Mouse (Mus musculus) hematopoietic stem cell, adult 5-6 weeks (primary cell): Measurements from ENCODE around the gene Nagk. TPM values are rescaled to one million over a fixed set of nuclear protein-coding genes. Genes with fewer than 3 reads are reported as not detected.
A peak's percentile ranks its signal among the peaks of the same experiment; 100 is the strongest.
"Not testable (repeated sequence)": the region's sequence is repeated elsewhere in the genome, so short reads cannot be mapped to it uniquely, and the experiment has no call there.

Source experiments
- ATAC-seq, 2 experiments: fragments of 125-278 bp in 1 of 2; replicated peaks in 1 of 2; 2 replicates each; pipeline ENCODE4 v1.8.0; 2016 to 2017; ENCODE audit warnings: inconsistent platforms in 2 of 2, mild to moderate bottlenecking in 2 of 2, moderate number of reproducible peaks in 2 of 2, low read depth in 1 of 2, moderate TSS enrichment in 1 of 2; ENCODE audit not compliant: low FRiP score in 2 of 2, poor library complexity in 2 of 2, severe bottlenecking in 2 of 2, insufficient read depth in 1 of 2, low TSS enrichment in 1 of 2
- total RNA-seq: library from RNA; stranded (forward); fragments of 172-1452, 232-1000 nt; gene quantifications from 2 replicates; pipeline ENCODE4 v1.2.3, GENCODE M21; 2017

The Nagk gene
- 9.1 and 18.4 TPM in 2 replicates for total RNA-seq

- ATAC-seq = peak; percentile 91 to 96
Observed at GRCm38 (mm10) chr6:83794760-83795296, at the start of gene Nagk. Gene Nagk, plus strand, starts transcription at chr6:83794982.

DNA sequence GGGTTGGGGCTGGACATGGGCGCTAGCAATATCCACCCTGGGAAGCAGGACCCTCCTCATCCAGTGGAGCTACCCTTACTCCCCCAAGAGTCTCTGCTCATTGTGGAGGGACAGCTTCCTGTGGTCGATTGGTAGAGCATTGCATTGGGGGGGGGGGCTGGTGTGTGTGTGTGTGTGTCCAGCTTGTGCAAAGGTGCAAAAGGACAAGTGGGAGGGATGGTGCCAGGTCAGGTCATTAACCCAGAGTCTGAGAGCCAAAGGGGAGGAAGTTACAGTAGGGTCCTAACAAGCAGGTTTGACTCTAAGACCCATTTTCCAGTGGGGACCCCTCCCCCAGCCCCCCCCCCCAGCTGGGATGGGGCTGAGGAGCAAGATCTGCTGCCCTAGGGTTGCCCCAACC, 49.3 kb upstream of the Nagk start:
- ATAC-seq = no peak

GRCm38 (mm10) chr6:83749286-83749685, 45.5 kb upstream of the Nagk start:
- no peak for ATAC-seq

DNA sequence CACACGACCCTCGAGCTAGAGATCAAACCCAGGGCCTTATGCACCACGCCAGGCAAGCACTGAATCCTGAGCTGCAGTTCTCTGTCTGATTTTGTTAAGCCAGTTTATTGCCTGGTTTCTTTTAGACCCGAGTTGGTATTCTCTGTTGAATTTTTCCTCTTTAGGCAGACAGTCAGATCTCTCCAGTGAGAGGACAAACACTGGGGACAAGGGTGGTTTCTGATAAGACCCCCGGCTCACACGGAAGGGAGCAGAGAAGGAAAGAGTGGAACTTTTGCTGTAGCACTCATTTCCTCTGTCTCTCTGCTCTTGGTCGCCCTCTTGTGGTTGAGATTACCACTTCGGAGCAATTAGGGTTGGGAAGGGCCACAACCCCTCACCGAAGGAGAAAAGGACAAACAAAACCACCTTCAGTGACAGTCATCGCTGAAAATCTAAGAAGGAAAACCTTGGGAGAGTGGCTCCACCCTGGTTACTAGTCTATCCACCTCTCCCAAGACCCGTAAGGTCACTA, 44.6 kb upstream of the Nagk start:
- ATAC-seq = peak; percentile 57 to 71; a peak in 2 of 4 replicates

DNA sequence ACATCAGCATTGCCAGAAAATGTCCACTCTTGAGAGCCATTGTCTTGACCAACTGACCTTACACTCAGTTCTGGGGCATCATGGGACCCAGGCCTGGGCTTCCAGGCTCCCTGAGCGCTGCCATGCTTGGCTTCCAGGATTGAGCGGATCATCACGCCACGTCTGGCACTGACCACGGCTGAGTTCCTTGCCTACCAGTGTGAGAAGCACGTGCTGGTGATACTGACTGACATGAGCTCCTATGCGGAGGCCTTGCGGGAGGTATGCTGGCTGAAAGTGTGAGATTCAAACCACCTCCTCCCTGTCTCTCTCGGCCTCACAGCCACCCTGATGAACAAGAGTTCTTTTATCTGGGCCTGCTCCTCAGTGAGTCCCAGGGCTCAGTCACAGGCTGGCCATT, 38.7 kb upstream of the Nagk start:
- ATAC-seq = no peak

- ATAC-seq = no peak
Observed at GRCm38 (mm10) chr6:83762344-83762743, 32.4 kb upstream of the Nagk start, which contains the start of gene Ankrd53. Gene Ankrd53, plus strand, starts transcription at chr6:83762644.

- ATAC-seq = peak; percentile 76
Observed at GRCm38 (mm10) chr6:83762880-83763431, 31.8 kb upstream of the Nagk start.

- no peak for ATAC-seq
Observed at GRCm38 (mm10) chr6:83766982-83767381, 27.8 kb upstream of the Nagk start.

DNA sequence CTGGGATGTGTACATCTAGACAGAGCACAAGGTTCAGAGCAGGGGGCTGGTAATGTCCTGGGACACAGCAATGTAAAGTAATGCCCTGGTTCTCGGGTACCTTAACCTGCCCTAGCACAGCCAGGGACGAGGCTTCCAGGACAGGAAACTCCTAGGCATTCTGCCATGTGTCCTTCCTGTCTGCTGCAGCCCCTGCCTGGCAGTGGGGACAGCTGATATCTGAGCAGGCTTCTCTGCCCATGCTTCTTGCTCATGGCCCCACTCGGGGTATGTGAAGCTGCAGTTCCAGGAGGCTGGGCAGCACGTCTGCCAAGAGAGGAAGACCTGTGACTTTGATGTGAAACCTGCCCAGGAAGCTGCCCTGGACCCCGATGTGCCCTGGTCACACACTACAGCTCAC, 26.3 kb upstream of the Nagk start:
- no peak for ATAC-seq

DNA sequence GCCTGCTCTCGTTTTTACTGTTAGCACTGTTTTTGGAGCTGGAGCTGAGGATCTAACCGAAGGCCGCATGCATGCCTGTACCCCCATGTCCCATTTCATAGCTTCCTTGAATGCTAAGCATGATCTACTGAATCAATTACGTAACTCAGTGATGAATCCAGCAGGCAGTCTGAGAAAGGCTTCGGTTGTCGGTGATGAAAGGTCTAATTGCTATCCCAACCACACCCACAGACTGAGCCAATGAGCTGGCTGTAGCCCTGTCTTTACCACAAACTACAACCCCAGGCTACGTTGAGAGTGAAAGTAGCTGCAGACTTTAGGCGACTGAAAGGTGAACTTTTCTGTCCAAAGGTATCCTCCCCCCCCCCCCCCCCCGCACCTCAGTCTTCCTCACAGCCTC, 20.7 kb upstream of the Nagk start:
- ATAC-seq = no peak

GRCm38 (mm10) chr6:83774781-83775563, 19.8 kb upstream of the Nagk start:
- 0 out of 4 replicates have a peak, but pooled peaks of 1 of the 2 experiments have one; percentile 15 for ATAC-seq

DNA sequence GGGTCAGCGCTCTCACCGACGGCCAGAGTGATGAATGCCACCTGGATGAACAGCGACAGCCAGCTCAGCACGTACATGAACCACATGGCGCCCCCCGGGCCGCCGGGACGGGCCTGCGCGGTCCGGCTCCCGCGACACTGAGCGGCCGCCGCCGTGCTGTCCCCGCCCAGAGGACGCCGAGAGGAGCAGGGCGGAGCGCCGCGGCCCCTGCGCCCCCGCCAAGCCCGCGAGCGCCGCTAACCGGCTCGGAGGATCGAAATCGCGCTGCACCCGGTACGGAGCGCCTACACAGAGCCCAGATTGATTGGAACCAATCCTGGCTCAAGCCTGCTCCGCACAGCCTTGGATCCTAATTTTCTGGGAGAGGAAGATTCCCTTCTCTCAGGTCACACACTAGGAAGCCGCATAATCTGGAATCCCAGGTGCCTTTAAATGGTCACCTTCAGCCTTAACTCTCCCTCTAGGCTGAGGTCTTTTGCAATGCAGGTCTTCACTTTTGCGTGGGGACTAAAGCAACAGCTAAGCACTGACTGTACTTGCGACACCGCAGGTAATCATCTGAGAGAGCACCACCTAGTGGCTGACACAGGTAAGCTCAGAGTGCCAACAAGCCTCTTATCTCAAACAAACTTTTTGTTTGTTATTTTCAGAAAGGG, 19.0 kb upstream of the Nagk start, which contains the start of gene Tex261:
Gene Tex261, minus strand, starts transcription at position 176 of the 656 bp plus-strand sequence.
- peak; percentile 83 to 85 for ATAC-seq

- ATAC-seq = no peak
Observed at GRCm38 (mm10) chr6:83778306-83778705, 16.5 kb upstream of the Nagk start.

DNA sequence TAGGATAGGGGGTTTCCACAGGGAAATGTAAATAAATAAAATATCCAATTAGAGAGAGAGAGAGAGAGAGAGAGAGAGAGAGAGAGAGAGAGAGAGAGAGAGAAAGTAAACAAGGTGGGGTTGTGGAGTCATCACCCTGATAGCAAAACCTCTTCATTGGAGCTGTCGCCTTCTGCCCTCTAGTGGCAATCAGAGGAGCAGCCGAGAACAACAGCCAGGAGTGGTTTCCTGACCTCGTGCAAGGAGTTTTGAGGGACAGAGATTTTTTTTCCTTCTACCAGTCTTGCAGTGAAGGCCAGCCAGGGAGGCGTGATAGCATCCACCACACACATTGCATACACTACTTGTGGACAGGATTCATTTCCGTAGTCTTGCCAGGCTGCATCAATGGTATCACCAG, 15.8 kb upstream of the Nagk start:
- 0 out of 4 replicates have a peak, but pooled peaks of 1 of the 2 experiments have one; percentile 39 for ATAC-seq

- no peak for ATAC-seq
Observed at GRCm38 (mm10) chr6:83786426-83786825, 8.4 kb upstream of the Nagk start.

GRCm38 (mm10) chr6:83788554-83788953, 6.2 kb upstream of the Nagk start:
- ATAC-seq = no peak

- ATAC-seq = not testable (repeated sequence)
Observed at GRCm38 (mm10) chr6:83790533-83790932, 4.2 kb upstream of the Nagk start.
